Mouse (Mus musculus): ENCODE results near the gene Stub1. TPM values are rescaled to one million over a fixed set of nuclear protein-coding genes. Genes with fewer than 3 reads are reported as not detected.

The Stub1 gene
- polyA plus RNA-seq, 1 experiment from 2014 or later: 367 TPM

DNA sequence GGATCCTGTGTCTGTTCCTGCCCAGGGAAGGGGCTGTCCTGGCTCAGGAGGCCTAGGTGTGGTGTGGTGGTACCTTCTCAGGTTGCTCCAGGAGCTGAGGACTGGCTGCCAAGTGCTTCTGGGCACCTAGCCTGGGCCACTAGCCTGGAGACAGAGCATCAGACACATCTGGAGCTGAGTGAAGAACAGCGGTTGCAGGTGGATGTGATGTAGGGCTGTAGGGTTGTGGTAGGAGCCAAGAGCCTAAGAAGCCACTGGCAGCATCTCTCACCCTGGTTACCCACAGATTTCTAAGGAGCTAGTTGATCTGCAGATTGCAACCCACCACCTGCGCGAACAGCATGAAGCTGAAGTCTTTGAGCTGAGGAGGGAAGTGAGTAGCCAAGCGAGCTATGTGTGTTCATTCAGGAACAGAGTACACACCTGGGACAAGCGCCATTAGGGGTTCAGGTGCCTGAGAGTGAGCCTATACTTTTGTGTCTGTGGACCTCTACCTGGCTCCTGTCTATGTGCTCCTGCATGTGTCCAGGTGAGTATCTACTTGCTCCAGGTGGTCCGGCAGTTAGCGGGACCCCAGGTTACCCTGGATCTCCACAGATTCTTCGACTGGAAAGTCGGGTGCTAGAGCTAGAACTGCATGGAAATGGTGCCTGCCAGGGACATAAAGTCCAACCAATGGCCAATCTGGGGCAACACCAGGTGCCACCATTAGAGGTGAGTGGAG lies 46.3 kb downstream of the Stub1 start:
- 92% methylated on average over 9 of the region's 9 CpGs for WGBS
- Histone ChIP-seq H3K4me2 (no peak overlapping the region), H3K36me3 (ENCODE audit: insufficient read depth) (peaks cover 49% of the 10 kb centered on the region), H3K9ac (no peak overlapping the region), H3K4me1 (ENCODE audit: insufficient read depth) (peaks cover 9% of the 10 kb centered on the region), H3K4me3 (ENCODE audit: low read depth, low read length) (no peak overlapping the region), H3K9me3 (ENCODE audit: low read depth, low read length) (no peaks in the 10 kb centered on the region), H3K27ac (ENCODE audit: low read depth) (no peak overlapping the region), H3K27me3 (ENCODE audit: insufficient read depth, low read length) (no peaks in the 10 kb centered on the region)
- ATAC-seq (ENCODE audit: insufficient read depth): no peak
- no peak for DNase-seq
- TF ChIP-seq CTCF (IDR thresholded peaks at IDR 0.05; ENCODE audit: low read depth): no peak

DNA sequence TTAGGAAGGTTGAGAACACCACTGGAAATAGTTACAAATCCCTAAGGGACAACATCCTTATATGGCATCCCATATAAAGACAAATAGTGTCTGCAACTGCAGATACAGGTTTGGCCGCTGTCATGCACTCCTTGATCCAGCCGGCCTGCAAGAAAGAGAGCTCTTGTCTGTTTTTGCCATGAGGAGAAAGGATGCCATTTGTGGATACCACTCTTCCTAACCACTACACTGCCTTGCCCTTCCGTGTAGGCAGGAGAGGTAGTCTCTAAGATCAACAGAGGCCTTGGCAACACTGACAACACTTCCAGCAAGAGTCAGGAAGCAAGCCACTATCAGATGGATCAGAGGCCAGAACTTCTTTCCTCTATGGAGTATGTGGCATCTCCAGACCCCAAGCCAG lies 46.9 kb downstream of the Stub1 start, which contains the start of gene Ccdc78:
Gene Ccdc78 (plus strand): TSS at position 301 of the 400 bp plus-strand sequence.
- ATAC-seq (ENCODE audit: insufficient read depth) (no peak), DNase-seq (no peak)
- Histone ChIP-seq H3K4me3 (ENCODE audit: low read depth, low read length) (peak within 1 kb of the TSS; percentile 64), H3K9ac (peak within 1 kb of the TSS; percentile 75), H3K27me3 (ENCODE audit: insufficient read depth, low read length) (no peaks in the 10 kb centered on the region), H3K4me1 (ENCODE audit: insufficient read depth) (peaks cover 9% of the 10 kb centered on the region), H3K36me3 (ENCODE audit: insufficient read depth) (peaks cover 55% of the 10 kb centered on the region), H3K4me2 (peak within 1 kb of the TSS; percentile 86), H3K27ac (ENCODE audit: low read depth) (peak within 1 kb of the TSS; percentile 80), H3K9me3 (ENCODE audit: low read depth, low read length) (no peaks in the 10 kb centered on the region)
- no peak for TF ChIP-seq CTCF (IDR thresholded peaks at IDR 0.05; ENCODE audit: low read depth)
- 76% methylated on average over 3 of the region's 3 CpGs for WGBS

DNA sequence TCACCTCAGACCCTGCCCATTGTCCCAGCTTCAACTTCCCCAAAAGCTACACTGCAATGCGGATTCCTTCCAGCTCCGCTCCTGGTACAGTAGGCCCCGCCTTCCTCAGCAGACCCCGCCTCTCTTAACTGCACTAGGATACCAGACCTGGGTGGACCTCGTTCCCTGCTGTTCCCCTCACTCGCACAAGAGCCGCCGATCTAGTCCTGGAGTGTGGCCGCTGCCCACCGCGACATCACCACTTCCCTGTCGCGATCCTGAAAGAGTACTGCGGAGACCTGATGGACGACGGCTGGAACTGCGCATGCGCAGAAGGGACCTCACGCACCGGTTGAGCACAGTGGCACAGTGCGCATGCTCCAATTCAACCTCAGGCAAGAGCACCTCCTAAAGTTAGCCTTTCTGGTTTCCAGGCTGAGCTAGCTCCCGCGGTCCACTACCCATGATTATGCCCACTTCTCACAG lies 47.9 kb downstream of the Stub1 start, which contains the start of gene Haghl:
Gene Haghl (minus strand): TSS at position 393 of the 465 bp plus-strand sequence.
- peak within 1 kb of the TSS; percentile 86 for H3K4me2 ChIP-seq
- DNase-seq (peak; percentile 99), ATAC-seq (ENCODE audit: insufficient read depth) (peak; percentile 86)
- H3K27me3 ChIP-seq (ENCODE audit: insufficient read depth, low read length): no peaks in the 10 kb centered on the region
- TF ChIP-seq CTCF (IDR thresholded peaks at IDR 0.05; ENCODE audit: low read depth): peak; percentile 19; the same call in 1 of the 2 replicates
- H3K9me3 ChIP-seq (ENCODE audit: low read depth, low read length): no peaks in the 10 kb centered on the region
- H3K36me3 ChIP-seq (ENCODE audit: insufficient read depth): peaks cover 59% of the 10 kb centered on the region
- peak within 1 kb of the TSS; percentile 64 for H3K4me3 ChIP-seq (ENCODE audit: low read depth, low read length)
- H3K27ac ChIP-seq (ENCODE audit: low read depth): peak within 1 kb of the TSS; percentile 80
- peaks cover 9% of the 10 kb centered on the region for H3K4me1 ChIP-seq (ENCODE audit: insufficient read depth)
- WGBS: under 1% methylated on average over 23 of the region's 23 CpGs
- H3K9ac ChIP-seq: peak within 1 kb of the TSS; percentile 75

DNA sequence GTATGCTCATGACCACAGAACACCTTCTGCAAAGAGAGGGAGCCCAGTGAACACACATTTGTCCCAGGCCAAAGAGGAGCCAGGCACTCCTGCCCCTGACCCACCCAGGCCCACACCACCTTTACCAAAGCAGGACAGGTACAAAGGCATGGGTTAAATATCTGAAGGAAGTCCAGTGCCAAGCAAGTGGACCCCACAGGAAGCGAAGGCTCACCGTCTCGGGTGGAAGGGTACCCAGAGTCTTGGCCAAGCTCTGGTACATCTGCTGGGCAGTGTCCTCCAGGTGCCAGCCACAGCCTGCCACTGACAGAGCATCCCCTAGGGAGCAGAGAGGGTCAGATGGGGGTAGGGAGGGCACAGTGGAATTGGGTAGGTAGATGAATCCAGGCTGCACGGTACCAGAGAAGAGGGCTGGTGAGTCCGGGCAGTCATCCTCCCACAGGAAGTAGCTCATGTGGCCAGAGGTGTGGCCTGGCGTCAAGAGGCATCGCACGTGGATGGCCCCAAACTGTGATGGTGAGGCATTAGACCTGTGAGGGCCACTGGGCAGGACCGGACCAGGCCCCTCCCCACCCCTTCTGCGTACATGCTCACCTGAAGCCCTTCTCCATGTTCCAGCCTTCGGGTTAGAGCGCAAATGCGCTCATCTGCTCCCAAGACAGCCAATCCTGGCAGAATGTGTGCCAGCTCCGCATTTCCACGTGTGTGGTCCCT lies 49.2 kb downstream of the Stub1 start:
- peak overlapping the region; percentile 75 for H3K9ac ChIP-seq
- WGBS: 64% methylated on average over 15 of the region's 15 CpGs
- no peak for TF ChIP-seq CTCF (IDR thresholded peaks at IDR 0.05; ENCODE audit: low read depth)
- H3K4me2 ChIP-seq: peak overlapping the region; percentile 86
- H3K36me3 ChIP-seq (ENCODE audit: insufficient read depth): peaks cover 58% of the 10 kb centered on the region
- DNase-seq (no peak), ATAC-seq (ENCODE audit: insufficient read depth) (no peak)
- peak overlapping the region; percentile 64 for H3K4me3 ChIP-seq (ENCODE audit: low read depth, low read length)
- no peaks in the 10 kb centered on the region for H3K27me3 ChIP-seq (ENCODE audit: insufficient read depth, low read length)
- peaks cover 9% of the 10 kb centered on the region for H3K4me1 ChIP-seq (ENCODE audit: insufficient read depth)
- H3K9me3 ChIP-seq (ENCODE audit: low read depth, low read length): no peaks in the 10 kb centered on the region
- H3K27ac ChIP-seq (ENCODE audit: low read depth): no peak overlapping the region

DNA sequence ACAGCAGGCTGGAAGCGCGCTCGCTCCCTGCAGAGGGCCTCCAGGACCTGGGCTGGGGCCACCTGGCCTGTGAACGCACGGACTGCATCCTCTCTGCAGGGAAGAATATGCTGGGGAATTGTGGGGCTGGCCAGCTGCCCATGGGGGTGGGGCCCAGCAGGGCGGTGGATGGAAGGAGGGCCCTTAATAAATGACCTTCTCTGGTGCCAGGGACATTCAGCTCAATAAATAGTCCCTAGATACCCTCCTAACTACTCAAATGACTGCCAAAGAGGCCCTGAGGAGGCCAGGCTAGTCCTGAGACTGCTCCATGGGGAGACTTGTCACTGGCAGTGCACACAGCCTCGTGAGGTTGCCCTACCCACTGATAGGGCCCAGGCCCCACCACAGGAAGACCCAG lies 50.1 kb downstream of the Stub1 start:
- Histone ChIP-seq H3K9ac (no peak overlapping the region), H3K27ac (ENCODE audit: low read depth) (no peak overlapping the region), H3K27me3 (ENCODE audit: insufficient read depth, low read length) (no peaks in the 10 kb centered on the region), H3K4me1 (ENCODE audit: insufficient read depth) (peaks cover 9% of the 10 kb centered on the region), H3K9me3 (ENCODE audit: low read depth, low read length) (no peaks in the 10 kb centered on the region), H3K4me3 (ENCODE audit: low read depth, low read length) (no peak overlapping the region), H3K4me2 (no peak overlapping the region), H3K36me3 (ENCODE audit: insufficient read depth) (peaks cover 58% of the 10 kb centered on the region)
- DNase-seq: no peak
- no peak for ATAC-seq (ENCODE audit: insufficient read depth)
- TF ChIP-seq CTCF (IDR thresholded peaks at IDR 0.05; ENCODE audit: low read depth): no peak
- 68% methylated on average over 7 of the region's 7 CpGs for WGBS

DNA sequence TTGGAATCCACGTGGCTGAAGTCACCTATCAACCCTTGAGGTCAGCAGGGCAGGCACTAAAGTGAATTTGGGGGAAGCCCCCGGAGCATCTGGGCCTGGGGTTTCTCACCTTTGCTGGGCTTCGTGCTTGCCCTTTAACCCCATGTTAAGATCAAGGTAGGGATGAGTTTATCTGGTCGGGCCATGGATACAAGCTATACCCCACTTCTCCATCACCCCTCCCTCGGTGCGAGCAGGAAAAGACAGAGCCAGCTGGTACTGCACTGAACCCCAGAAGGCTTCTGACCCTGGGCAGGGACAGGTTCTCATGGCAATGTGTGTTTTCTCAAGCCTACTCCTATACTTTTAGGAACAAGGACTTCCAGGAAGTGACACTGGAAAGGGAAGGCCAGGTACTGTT lies 51.9 kb downstream of the Stub1 start:
- no peak for TF ChIP-seq CTCF (IDR thresholded peaks at IDR 0.05; ENCODE audit: low read depth)
- no peak for DNase-seq
- Histone ChIP-seq H3K4me1 (ENCODE audit: insufficient read depth) (peaks cover 9% of the 10 kb centered on the region), H3K4me2 (no peak overlapping the region), H3K36me3 (ENCODE audit: insufficient read depth) (peaks cover 53% of the 10 kb centered on the region), H3K27me3 (ENCODE audit: insufficient read depth, low read length) (no peaks in the 10 kb centered on the region), H3K4me3 (ENCODE audit: low read depth, low read length) (no peak overlapping the region), H3K27ac (ENCODE audit: low read depth) (no peak overlapping the region), H3K9me3 (ENCODE audit: low read depth, low read length) (no peaks in the 10 kb centered on the region), H3K9ac (no peak overlapping the region)
- WGBS: 69% methylated on average over 6 of the region's 6 CpGs
- ATAC-seq (ENCODE audit: insufficient read depth): no peak

Small RNAs within 50 kb of the gene (microRNA-seq; reads per million reads assigned to microRNA genes)
- gene Mir3082 (ENCODE audit: borderline number of aligned reads) (not detected), gene Mir6966 (ENCODE audit: borderline number of aligned reads) (not detected)

Other genes with a start within 250 kb of the Stub1 start
- 1.3 and 1.4 TPM in 2 replicates for gene Gng13, start 116.2 kb downstream of the Stub1 start, polyA plus RNA-seq (2014; fragmentation: Nextera tagmentation; extraction: Ambion mirVana)
- gene Chtf18, start 106.0 kb downstream of the Stub1 start, polyA plus RNA-seq (2014; fragmentation: Nextera tagmentation; extraction: Ambion mirVana): 27.1 and 32.3 TPM in 2 replicates
- gene Rpusd1, start 105.7 kb downstream of the Stub1 start, polyA plus RNA-seq (2014; fragmentation: Nextera tagmentation; extraction: Ambion mirVana): 22.1 and 22.6 TPM in 2 replicates
- gene Mslnl, start 97.4 kb downstream of the Stub1 start, polyA plus RNA-seq (2014; fragmentation: Nextera tagmentation; extraction: Ambion mirVana): 0.24 and 0.31 TPM in 2 replicates
- gene Msln, start 79.0 kb downstream of the Stub1 start, polyA plus RNA-seq (2014; fragmentation: Nextera tagmentation; extraction: Ambion mirVana): 1.8 and 4.6 TPM in 2 replicates
- 24.3 and 25.6 TPM in 2 replicates for gene Narfl, start 59.6 kb downstream of the Stub1 start, polyA plus RNA-seq (2014; fragmentation: Nextera tagmentation; extraction: Ambion mirVana)
- 55.1 and 57.9 TPM in 2 replicates for gene Haghl, start 47.7 kb downstream of the Stub1 start, polyA plus RNA-seq (2014; fragmentation: Nextera tagmentation; extraction: Ambion mirVana)
- gene Ccdc78, start 46.8 kb downstream of the Stub1 start, polyA plus RNA-seq (2014; fragmentation: Nextera tagmentation; extraction: Ambion mirVana): 0.12 TPM in 1 of 2 replicates, not detected in the other
- 81.9 and 96.8 TPM in 2 replicates for gene Fam173a, start 40.5 kb downstream of the Stub1 start, polyA plus RNA-seq (2014; fragmentation: Nextera tagmentation; extraction: Ambion mirVana)
- not detected in 2 replicates for gene AC134908.4, start 37.7 kb downstream of the Stub1 start, polyA plus RNA-seq (2014; fragmentation: Nextera tagmentation; extraction: Ambion mirVana)
- gene Metrn, start 36.3 kb downstream of the Stub1 start, polyA plus RNA-seq (2014; fragmentation: Nextera tagmentation; extraction: Ambion mirVana): 10.4 and 12.7 TPM in 2 replicates
- 0.97 and 1.3 TPM in 2 replicates for gene Fbxl16, start 24.3 kb downstream of the Stub1 start, polyA plus RNA-seq (2014; fragmentation: Nextera tagmentation; extraction: Ambion mirVana)
- gene Wdr24, start 9.8 kb downstream of the Stub1 start, polyA plus RNA-seq (2014; fragmentation: Nextera tagmentation; extraction: Ambion mirVana): 24.6 and 26.0 TPM in 2 replicates
- 39.5 and 40.6 TPM in 2 replicates for gene Jmjd8, start 4.5 kb downstream of the Stub1 start, polyA plus RNA-seq (2014; fragmentation: Nextera tagmentation; extraction: Ambion mirVana)
- 1.8 and 2.0 TPM in 2 replicates for gene Rhbdl1, start 3.9 kb upstream of the Stub1 start, polyA plus RNA-seq (2014; fragmentation: Nextera tagmentation; extraction: Ambion mirVana)
- gene Gm20683, start 8.4 kb upstream of the Stub1 start, polyA plus RNA-seq (2014; fragmentation: Nextera tagmentation; extraction: Ambion mirVana): 1.0 and 1.4 TPM in 2 replicates
- gene Rhot2, start 11.4 kb upstream of the Stub1 start, polyA plus RNA-seq (2014; fragmentation: Nextera tagmentation; extraction: Ambion mirVana): 10.8 and 11.0 TPM in 2 replicates
- 29.9 and 34.1 TPM in 2 replicates for gene Wdr90, start 28.1 kb upstream of the Stub1 start, polyA plus RNA-seq (2014; fragmentation: Nextera tagmentation; extraction: Ambion mirVana)
- 17.7 and 17.9 TPM in 2 replicates for gene Mcrip2, start 35.4 kb upstream of the Stub1 start, polyA plus RNA-seq (2014; fragmentation: Nextera tagmentation; extraction: Ambion mirVana)
- 44.6 and 45.7 TPM in 2 replicates for gene Mettl26, start 41.7 kb upstream of the Stub1 start, polyA plus RNA-seq (2014; fragmentation: Nextera tagmentation; extraction: Ambion mirVana)
- gene Wfikkn1, start 47.5 kb upstream of the Stub1 start, polyA plus RNA-seq (2014; fragmentation: Nextera tagmentation; extraction: Ambion mirVana): 0.57 and 0.87 TPM in 2 replicates
- 15.3 and 15.4 TPM in 2 replicates for gene Rab40c, start 86.3 kb upstream of the Stub1 start, polyA plus RNA-seq (2014; fragmentation: Nextera tagmentation; extraction: Ambion mirVana)
- 65.9 and 69.0 TPM in 2 replicates for gene Pigq, start 111.5 kb upstream of the Stub1 start, polyA plus RNA-seq (2014; fragmentation: Nextera tagmentation; extraction: Ambion mirVana)
- gene Nhlrc4, start 111.6 kb upstream of the Stub1 start, polyA plus RNA-seq (2014; fragmentation: Nextera tagmentation; extraction: Ambion mirVana): not detected in 2 replicates
- 0.16 and 0.26 TPM in 2 replicates for gene A930017K11Rik, start 119.2 kb upstream of the Stub1 start, polyA plus RNA-seq (2014; fragmentation: Nextera tagmentation; extraction: Ambion mirVana)
- gene Capn15, start 152.4 kb upstream of the Stub1 start, polyA plus RNA-seq (2014; fragmentation: Nextera tagmentation; extraction: Ambion mirVana): 26.7 and 30.5 TPM in 2 replicates
- 15.2 and 15.3 TPM in 2 replicates for gene Rab11fip3, start 236.2 kb upstream of the Stub1 start, polyA plus RNA-seq (2014; fragmentation: Nextera tagmentation; extraction: Ambion mirVana)

All from lung, embryonic 14.5 days (tissue).